Mouse (Mus musculus): ENCODE measurements around the gene Gpr3. TPM values are rescaled to one million over a fixed set of nuclear protein-coding genes. Genes with fewer than 3 reads are reported as not detected.

The Gpr3 gene
- total RNA-seq, 2 experiments from 2014 or later = 2.0 to 2.1 TPM

DNA sequence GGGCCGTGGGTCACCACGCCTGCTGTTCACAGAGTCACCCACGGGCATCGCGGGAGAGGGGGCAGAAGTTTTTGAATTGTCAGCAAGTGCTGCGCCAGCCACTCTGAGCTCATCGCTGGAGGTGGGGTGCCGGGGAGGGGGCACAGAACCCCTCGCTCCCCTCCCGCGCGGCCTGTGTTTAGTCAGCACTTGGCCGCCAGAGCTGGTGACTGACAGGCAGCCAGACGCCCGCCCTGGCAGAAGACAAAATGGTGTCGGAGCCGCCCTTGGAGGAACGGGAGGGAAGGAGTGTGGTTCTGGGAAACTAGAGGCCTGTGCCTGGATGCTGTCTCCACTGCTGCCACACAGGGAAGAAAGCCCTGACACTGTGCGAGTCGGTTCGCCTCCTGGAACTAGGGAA, 12.0 kb downstream of the Gpr3 start:
- intact Hi-C loops (cut with DNase I) = no loop called here

GRCm38 (mm10) chr4:133199743-133200142, 12.6 kb downstream of the Gpr3 start:
- DNase-seq = no peak
- intact Hi-C loops (cut with DNase I) = no loop called here

More for the DNA sequence above, 12.0 kb downstream of the Gpr3 start:
- peak; percentile 71 for DNase-seq

- intact Hi-C loops (cut with DNase I) = no loop called here
- DNase-seq = peak; percentile 55
These were observed 13.8 kb downstream of the Gpr3 start for GRCm38 (mm10) chr4:133198337-133199180.

GRCm38 (mm10) chr4:133197801-133198286, 14.5 kb downstream of the Gpr3 start:
- intact Hi-C loops (cut with DNase I) = no loop called here
- no peak for DNase-seq

DNA sequence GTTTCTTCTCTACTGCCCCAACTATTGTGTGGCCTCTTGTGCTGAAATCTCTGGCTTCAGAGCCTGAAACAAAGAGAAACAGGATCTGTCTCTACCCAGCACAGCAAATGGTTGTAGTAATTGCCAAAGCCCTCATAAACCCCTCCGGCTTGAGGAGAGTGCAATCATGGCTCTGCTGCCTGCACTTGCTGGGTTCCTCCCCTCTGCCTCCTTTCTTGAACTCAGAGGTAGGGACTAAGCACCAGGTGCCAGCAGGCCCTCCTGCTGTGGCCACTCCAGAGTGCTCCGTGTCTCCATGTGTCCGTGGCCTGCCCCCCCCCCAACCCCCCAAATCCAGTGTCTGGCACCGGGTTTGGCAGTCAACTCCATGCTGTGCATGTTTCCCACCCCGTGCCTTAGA, 15.0 kb downstream of the Gpr3 start:
- DNase-seq = peak; percentile 56
- intact Hi-C loops (cut with DNase I) = no loop called here

DNA sequence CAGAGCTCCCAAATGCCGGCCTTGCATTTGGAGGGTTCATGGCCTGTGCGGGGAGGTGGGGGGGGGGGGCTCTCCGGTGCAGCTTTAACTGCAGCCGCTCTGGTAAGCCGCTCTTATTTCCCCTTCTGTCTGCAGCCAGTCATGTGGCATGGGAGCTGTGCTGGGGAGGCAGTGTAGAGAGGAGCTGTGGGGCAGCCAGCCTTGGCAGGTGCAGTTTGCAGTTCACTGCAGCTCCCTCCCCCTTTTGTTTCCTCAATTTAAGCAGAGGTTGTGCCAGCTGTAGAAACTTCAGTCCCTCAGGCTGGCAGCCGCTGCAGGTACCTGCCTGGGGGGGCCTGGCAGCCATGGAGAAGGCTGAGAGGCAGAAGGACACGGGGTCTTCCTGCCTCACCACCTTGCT, 15.5 kb downstream of the Gpr3 start:
- intact Hi-C loops (cut with DNase I) = no loop called here
- DNase-seq = no peak

DNA sequence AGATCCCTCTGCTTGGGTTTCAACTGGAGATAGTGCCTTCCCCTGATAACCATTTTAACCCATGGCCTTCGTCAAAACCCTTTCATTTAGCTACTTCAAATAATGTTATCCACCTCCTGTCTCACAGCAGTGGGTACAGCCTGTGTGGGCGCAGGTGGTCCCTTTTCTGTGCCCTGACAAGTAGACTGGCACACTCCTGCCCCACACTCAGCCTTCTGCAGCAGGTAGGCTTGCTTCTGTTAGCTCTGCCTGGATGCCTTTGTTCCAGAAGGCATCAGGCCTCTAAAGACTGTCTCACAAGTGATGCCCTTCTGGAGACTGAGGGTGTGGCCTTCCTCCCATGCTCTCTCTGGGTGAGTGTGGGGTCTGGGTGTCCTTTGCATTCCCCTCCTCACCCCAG, 16.2 kb downstream of the Gpr3 start:
- intact Hi-C loops (cut with DNase I) = no loop called here
- no peak for DNase-seq

- intact Hi-C loops (cut with DNase I) = no loop called here
- no peak for DNase-seq
These were observed 17.3 kb downstream of the Gpr3 start for GRCm38 (mm10) chr4:133195014-133195413.

GRCm38 (mm10) chr4:133194482-133194881, 17.9 kb downstream of the Gpr3 start:
- no peak for DNase-seq
- intact Hi-C loops (cut with DNase I) = no loop called here

- intact Hi-C loops (cut with DNase I) = no loop called here
- DNase-seq = no peak
These were observed 22.9 kb downstream of the Gpr3 start for GRCm38 (mm10) chr4:133189396-133189795.

DNA sequence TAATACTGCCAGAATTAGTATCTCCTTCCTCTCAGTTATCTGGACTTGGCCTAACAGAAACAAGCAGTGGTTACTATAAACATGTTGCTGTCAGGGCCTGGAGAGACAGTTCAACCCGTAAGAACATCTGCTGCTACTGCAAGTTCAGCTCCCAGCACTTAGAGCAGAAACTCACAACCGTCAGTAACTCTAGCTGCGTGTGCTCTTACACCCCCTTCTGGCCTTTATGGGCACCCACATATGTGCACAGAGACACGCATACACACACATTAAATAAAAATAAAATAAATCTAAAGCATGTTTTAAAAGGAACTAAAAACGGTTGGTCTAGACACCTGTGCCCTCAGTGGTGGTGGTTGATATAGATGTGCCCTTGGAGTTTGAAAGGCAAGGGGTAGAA, 25.5 kb downstream of the Gpr3 start:
- intact Hi-C loops (cut with DNase I) = no loop called here
- no peak for DNase-seq

DNA sequence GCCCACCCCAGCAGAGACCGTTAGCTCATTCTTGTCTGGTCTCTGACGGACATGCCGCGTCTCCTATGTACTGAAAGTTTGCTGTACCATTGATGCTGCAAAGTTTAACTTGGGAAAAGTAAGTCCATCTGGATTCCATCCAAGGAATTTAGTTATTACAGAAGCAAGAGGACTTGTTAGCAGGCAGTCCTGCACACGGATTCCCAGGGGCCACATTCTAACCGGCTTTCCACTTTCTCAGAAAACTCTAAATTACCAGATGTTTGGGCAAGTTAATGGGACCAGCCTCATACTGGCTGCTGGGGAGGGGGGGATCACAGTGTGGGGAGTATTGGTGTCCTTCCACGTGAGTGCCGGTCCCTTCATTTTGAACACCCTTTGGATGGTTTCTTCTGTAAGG, 26.4 kb downstream of the Gpr3 start:
- intact Hi-C loops (cut with DNase I) = loop anchor here (2.0 kb wide), 1 partner anchor 47 kb away; no protein-coding TSS in a partner anchor
- no peak for DNase-seq

- intact Hi-C loops (cut with DNase I) = loop anchor here (2.0 kb wide), 1 partner anchor 48 kb away; no protein-coding TSS in a partner anchor
- DNase-seq = peak; percentile 63
These were observed 27.3 kb downstream of the Gpr3 start for GRCm38 (mm10) chr4:133184898-133185665.

- no peak for DNase-seq
- intact Hi-C loops (cut with DNase I) = loop anchor here (2.0 kb wide), 1 partner anchor 49 kb away; no protein-coding TSS in a partner anchor
These were observed 28.1 kb downstream of the Gpr3 start for GRCm38 (mm10) chr4:133184031-133184897.

- DNase-seq = no peak
- intact Hi-C loops (cut with DNase I) = no loop called here
These were observed 29.8 kb downstream of the Gpr3 start for GRCm38 (mm10) chr4:133182439-133183033.

DNA sequence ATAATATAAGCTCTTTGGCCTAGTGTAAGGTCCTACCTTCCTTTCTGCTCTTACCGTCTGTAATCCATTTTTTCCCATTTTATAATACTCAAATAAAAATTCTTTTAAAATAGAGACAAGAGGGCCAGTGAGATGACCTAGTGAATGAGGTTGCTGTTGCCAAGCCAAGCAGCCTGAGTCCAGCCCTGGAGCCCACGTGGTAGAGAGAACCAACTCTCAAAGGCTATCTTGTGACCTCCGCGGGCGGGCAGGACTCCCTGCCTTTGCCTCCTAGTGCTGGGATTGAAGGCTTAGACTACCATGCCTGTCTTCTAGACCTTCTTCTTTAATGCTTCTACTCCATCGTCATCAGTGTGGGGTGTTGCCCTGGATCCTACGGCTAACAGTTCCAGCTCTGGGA, 33.1 kb downstream of the Gpr3 start:
- no peak for DNase-seq
- intact Hi-C loops (cut with DNase I) = no loop called here

GRCm38 (mm10) chr4:133178305-133178704, 34.0 kb downstream of the Gpr3 start:
- intact Hi-C loops (cut with DNase I) = no loop called here

GRCm38 (mm10) chr4:133176761-133177403, 35.5 kb downstream of the Gpr3 start:
- intact Hi-C loops (cut with DNase I) = no loop called here
- DNase-seq = peak; percentile 21

More at GRCm38 (mm10) chr4:133178305-133178704, 34.0 kb downstream of the Gpr3 start:
- no peak for DNase-seq

DNA sequence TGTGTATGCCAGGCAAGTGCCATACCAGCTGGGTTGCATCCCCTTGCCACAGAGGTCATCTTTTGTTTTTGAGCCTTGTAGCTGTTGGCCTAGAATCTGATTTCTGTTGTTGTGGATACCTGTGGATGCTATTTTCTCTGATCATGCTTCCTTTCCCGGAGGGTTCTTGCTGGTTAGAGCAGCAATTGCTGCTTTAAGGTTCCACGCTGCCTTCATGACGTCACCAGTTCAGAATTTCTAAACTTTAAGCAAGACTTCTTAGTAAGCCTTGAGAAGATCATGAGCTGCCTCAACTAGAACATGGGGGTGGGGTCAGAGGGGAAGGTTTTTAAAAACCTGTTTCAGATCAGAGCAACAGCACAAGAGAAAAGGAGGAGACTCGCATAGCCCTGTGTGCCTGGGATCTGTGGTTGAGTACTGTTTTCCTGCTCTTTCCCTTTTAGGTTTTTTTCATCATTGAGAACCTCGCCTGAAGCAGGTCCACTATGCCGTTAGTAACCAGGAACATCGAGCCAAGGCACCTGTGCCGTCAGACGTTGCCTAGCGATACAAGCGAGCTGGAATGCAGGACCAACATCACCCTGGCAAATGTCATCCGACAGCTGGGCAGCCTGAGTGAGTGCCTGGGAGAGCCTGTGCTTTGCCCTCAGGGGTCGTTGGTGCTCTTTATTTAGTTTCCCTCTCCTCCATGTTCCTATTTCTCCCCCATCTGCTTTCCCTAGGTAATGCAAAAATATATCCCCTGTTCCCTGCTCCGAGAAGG, 36.2 kb downstream of the Gpr3 start:
- DNase-seq = peak; percentile 57
- intact Hi-C loops (cut with DNase I) = no loop called here
